Mouse (Mus musculus): ENCODE data around the gene Ppfia4.

- TF ChIP-seq CTCF (IDR thresholded peaks at IDR 0.05; ENCODE audit: low read depth) (no peak), EP300 (IDR thresholded peaks at IDR 0.05; ENCODE audit: low read depth) (no peak)
Observed at GRCm38 (mm10) chr1:134290300-134290699, 42.4 kb downstream of the Ppfia4 start.

Data from liver, embryonic 14.5 days (tissue).